Mouse (Mus musculus) E14TG2a.4 (cell line): ENCODE measurements at regions not wholly inside any gene's neighbourhood (a gene's known extent, or its start where the extent isn't known, plus 50 kb on each side); places are given as distances from the start of the nearest gene placed in this dataset.

Experiments
- CTCF ChIP-seq: conservative IDR thresholded peaks from 2 replicates; pipeline ENCODE4 v1.5.1; 2014; ENCODE audit warnings: low read length
- NANOG ChIP-seq: IDR thresholded peaks from 2 replicates; pipeline ENCODE4 v1.6.1; 2014; ENCODE audit warnings: borderline replicate concordance, low read length, mixed read lengths

DNA sequence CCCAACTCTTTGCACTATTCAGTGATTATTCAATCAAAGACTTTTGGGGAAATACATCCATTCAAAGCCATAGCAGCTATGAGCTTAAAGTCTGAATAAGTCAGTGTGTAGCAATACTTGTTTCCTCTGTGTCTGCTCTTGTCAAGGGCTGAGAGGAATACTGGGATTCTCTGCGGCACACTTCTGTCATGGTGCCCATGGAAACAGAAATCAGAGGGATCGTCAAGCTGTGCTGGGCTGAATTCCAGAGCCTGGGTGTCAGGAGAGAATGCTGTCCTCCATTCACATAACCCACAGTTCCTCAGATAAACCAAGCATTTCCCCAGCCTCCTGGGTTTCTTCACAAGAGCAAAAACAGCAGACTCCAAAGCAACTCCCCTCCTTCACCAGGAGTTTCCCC, 58.6 kb upstream of the Znrf2 start:
- no peak for TF ChIP-seq CTCF
- no peak for TF ChIP-seq NANOG
